Mouse (Mus musculus) ZHBTc4 (cell line): ENCODE results near the gene Igf2.

Source experiments
- DNase-seq: peaks from one replicate; pipeline ENCODE4 v3.0.0-alpha.2; 2011; ENCODE audit warnings: low read depth, low spot score

Igf2 gene

DNA sequence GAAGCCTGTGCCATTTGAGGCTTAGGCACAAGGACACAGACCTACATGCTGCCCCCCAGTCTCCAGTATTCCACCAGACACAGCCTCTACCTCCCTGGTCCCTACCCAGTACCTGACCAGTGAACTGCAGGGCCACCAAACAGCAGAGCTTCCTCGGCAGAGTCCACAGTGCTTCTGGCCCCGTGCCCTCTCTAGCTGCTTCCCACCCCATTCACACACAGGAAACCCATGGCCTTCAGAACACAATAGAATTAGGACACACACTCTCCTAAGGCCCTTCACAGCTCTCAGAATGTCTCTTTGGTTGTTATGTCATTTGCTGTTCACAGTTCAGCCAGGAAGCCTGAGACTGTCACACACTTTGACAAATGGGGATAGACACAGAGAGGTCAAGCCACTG lies at the start of gene Igf2:
Gene Igf2 (minus strand): TSS at position 158 of the 400 bp plus-strand sequence.
- no peak for DNase-seq

GRCm38 (mm10) chr7:142714783-142715498 lies 48.3 kb upstream of the Igf2 start:
- DNase-seq = peak; percentile 71

GRCm38 (mm10) chr7:142706873-142707272 lies 40.3 kb upstream of the Igf2 start:
- no peak for DNase-seq

DNA sequence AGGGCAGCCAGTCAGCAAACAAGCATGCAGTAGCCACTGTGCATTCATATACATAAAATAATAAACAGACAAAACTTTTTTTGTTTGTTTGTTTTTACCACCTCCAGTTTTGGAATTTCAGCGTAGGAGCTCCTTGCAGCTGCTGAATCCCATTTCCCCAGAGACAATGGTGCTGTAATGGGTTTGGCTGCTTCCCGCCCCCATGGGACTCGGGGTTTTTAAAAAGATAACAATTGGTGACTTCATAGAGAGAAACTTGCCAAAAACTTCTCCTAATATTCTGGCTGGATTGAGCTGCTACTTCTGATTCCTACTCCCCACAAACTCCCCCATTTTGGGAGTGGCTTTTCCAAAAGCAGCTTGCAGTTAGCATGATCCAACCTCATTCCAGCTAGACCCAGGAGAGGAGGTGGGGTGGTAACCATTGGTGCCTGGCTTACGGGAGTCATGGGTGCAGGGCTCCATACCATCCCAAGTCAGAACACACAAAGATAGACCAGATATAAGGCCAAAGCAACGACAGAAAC lies 32.8 kb upstream of the Igf2 start:
- DNase-seq = no peak

GRCm38 (mm10) chr7:142678611-142679010 lies 12.0 kb upstream of the Igf2 start:
- DNase-seq = no peak

DNA sequence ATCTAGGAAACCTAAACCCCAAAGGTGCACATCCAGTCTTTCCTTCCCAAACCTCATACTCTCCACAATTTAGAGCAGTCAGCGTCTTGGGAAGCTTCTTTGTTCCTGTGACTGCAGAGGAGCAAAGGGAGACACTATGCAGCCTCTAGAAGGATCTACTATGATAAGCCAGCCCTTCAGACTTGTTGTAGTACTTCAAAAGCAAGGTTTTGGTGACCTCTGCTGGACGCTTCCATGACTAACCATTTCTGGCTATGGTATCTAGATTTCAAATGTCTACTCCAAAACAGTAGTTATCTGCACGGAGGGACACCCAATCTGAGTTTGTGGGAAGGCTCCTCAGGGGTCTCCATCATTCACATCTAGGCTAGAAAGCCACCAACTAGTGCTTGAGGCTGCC lies 9.0 kb upstream of the Igf2 start:
- DNase-seq = peak; percentile 70

- no peak for DNase-seq
These were observed 8.5 kb upstream of the Igf2 start for GRCm38 (mm10) chr7:142675141-142675540.

DNA sequence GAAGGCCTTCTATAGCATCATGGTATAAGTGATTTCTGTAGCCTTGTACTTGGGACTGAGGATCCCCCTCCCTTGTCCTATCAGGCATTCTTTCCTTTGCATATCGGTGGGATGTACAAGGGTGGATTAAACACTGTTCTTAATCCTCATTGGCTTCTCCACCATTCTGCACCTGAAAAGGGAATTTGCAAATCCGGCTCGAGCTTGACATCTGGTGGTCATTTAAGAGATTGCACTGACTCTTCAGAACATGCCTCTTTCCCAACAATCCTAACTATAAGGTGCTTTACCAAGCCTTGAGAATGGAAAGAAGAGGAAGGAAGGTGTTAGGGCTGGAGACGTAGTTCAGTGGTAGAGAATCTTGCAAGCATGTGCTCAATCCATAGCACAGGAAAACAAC lies 5.5 kb upstream of the Igf2 start:
- peak; percentile 70 for DNase-seq

- DNase-seq = no peak
These were observed 4.5 kb upstream of the Igf2 start for GRCm38 (mm10) chr7:142671067-142671466.

- no peak for DNase-seq
These were observed 3.4 kb upstream of the Igf2 start, which contains the start of gene Gm49394 for GRCm38 (mm10) chr7:142669751-142670625. Gene Gm49394 (minus strand): TSS chr7:142669942.

GRCm38 (mm10) chr7:142668328-142668727 lies 1.7 kb upstream of the Igf2 start:
- no peak for DNase-seq

DNA sequence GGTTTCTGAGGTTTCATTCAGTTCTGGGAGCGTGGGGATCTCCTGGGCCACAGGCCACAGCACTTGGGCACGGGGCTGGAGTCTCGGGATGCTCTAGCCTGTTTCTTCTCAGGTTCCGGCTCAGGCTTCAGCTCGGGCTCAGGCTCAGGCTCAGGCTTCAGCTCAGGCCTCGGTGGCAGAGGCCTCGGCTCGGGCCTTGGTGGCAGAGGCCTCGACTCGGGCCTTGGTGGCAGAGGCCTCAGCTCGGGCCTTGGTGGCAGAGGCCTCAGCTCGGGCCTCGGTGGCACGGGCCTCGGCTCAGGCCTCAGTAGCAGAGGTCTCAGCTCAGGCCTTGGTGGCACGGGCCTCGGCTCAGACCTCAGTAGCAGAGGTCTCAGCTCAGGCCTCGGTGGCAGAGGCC lies 905 bp upstream of the Igf2 start:
- no peak for DNase-seq

- DNase-seq = no peak
These were observed 507 bp downstream of the Igf2 start for GRCm38 (mm10) chr7:142666109-142666508.

GRCm38 (mm10) chr7:142665364-142665763 lies 1.3 kb downstream of the Igf2 start:
- DNase-seq = no peak

DNA sequence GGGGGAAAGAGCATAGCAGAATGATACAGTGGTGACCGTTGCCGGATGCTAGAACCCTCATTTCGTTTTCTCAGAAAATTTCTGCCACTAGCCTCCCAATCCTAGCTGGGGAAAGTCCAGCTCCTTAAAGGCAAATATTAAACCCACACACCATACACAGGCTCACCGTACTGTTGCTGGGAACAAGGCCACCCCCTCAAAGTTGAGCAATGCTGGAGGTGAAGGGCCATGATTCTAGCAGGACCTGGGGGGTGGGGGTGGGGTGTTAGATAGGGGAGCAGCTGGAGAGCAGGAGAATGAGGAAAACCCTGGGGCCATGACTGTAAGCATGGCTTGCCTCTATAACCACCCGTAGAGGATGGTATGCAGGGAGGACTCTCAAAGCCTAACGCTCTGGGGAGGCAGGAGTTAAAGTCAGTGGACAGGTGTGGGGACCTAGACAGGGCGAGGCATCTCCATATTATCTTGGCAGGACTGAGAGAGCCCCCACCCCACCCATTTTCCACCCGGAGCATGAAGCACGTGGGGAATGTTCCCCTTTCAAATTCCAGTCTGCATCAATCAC lies 2.1 kb downstream of the Igf2 start:
- peak; percentile 25 for DNase-seq

DNA sequence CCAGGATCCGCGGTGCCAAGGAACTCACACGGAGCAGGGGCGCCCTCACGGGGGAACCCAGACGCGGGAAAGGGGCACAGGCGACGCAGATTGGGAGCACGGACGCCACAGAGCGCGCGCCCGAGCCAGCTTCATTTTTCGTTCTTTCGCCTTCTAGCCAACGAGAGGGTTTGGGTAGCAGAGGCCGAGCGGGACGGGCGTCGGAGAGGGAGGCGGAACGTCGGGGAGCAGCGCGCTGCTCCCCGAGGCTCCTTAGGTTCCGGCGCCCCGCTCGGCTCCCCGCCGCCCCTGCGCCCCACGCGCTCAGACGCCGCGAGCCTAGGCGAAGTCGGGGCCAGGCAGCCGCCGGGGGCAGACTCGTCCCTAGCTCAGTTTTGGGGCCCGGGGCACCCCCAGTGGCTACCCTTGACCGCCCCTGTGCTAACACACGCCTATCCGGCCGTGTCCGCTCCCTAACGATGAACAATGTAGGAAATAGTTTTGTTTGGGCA lies 2.6 kb downstream of the Igf2 start:
- DNase-seq = peak; percentile 42

GRCm38 (mm10) chr7:142663151-142663550 lies 3.5 kb downstream of the Igf2 start:
- no peak for DNase-seq

- DNase-seq = no peak
These were observed 4.8 kb downstream of the Igf2 start for GRCm38 (mm10) chr7:142661811-142662210.

DNA sequence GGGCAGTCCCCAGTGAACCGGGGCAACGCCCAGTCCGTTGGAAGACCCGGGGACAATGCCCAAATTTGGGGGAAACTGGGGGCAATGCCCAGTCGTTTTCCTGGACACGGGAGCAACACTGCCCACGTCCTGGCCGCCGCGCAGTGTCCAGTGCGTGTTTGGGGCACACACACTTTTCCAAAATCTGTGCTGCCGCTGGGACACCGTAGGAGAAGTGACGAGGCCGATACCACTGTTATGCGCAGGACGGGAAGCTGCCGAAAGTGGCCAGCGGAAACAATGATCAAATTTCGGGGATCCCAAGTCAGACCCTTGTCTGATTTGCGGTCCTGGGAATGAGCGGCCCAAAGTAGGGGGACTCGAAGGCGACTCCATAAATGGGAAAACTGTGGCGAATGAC lies 5.6 kb downstream of the Igf2 start:
- no peak for DNase-seq

DNA sequence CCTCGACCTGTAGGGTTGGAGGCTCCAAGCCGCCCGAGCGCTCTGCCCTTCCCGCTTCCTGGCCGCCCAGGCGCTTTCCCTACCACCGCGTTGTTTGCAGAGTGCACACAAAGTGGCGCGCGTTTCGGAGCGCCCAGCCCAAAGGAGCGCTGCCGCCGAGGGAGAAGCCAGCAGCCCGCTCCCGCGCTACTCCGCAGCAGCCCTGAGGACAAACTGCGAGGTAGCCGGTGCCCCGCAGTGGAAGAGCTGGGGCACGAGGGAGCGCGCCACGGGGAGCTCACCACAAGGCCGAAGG lies 6.0 kb downstream of the Igf2 start:
- DNase-seq = peak; percentile 77

DNA sequence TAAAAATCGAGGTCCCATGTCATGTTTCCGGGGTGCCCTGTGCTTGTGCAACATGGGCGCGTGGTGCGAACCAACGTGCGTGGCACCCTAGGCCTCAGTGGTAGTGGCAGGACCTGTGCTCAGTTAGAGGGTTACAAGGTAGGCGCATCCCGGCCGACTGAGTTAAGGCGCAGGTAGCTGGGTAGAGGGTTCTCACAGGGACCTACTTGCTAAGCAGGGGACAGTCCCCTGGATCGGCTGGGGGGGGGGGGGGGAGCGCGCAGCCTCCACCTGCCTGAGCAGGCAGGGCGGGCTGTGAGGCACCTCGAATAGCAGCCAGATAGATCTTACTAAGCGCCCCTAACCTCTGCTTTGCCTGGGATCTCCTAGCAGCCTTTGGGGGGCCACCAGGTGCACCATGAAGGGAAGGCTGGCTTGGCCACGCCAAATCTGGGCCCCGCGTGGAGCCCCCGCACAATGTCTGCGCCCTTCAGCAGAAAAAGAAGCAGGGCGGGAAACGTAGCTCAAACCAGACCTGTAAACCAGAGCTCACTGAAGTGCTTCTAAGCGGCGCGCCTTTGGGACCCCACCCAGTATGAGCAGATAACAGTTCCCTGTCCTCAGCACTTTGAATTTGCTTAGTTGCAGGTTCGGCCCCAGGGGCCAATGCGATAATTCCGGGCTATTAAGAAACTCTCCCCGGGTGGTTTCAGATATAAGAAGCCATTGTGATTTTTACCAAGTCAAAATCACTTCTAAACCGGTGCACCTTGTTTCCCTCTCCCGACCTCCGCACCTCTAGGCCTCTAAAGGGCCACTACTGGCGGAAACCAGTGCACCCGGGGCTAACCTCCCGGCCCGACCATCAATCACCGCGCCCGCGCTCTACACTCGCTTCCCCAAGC lies 6.6 kb downstream of the Igf2 start:
- DNase-seq = peak; percentile 70
